ENCODE assay signal across 8 mouse cellular contexts in genomic region chr12:69790530-69791505, GRCm38 (mm10). TPM values are rescaled to one million over a fixed set of nuclear protein-coding genes. Genes with fewer than 3 reads are reported as not detected.
DNase-seq lines count a peak whose midpoint lies in the region; ATAC-seq and TF ChIP-seq lines count a peak whose summit lies in the region.

Cdkl1 (minus strand) TSS chr12:69791267.

- no peaks in the 10 kb centered on the region for H3K36me3 ChIP-seq in embryonic facial prominence, embryonic 12.5 days
- no peaks in the 10 kb centered on the region for H3K36me3 ChIP-seq in intestine, postnatal 0 days (ENCODE audit: control insufficient read depth, insufficient read depth)
- H3K36me3 ChIP-seq in limb, embryonic 10.5 days, result no peaks in the 10 kb centered on the region
- H3K36me3 ChIP-seq in midbrain, embryonic 10.5 days, result no peaks in the 10 kb centered on the region

- H3K9ac ChIP-seq in embryonic facial prominence, embryonic 12.5 days, result peak within 1 kb of the TSS; percentile 41
- H3K9ac ChIP-seq in intestine, postnatal 0 days (ENCODE audit: low read depth, low read length), result peak within 1 kb of the TSS; percentile 41

- no peak within 1 kb of the TSS for H3K27ac ChIP-seq in embryonic facial prominence, embryonic 12.5 days
- no peak within 1 kb of the TSS for H3K27ac ChIP-seq in intestine, postnatal 0 days (ENCODE audit: low read depth, low read length)
- peak within 1 kb of the TSS; percentile 20; the same call in 1 of the 2 replicates for H3K27ac ChIP-seq in limb, embryonic 10.5 days
- H3K27ac ChIP-seq in midbrain, embryonic 10.5 days (replicated peaks), result peak within 1 kb of the TSS; percentile 76

- peak; percentile 35 to 38 for DNase-seq in adrenal gland, postnatal 4 days (ENCODE audit: low spot score in 2 of 2)
- DNase-seq in heart, adult 11 months, result peak; percentile 95
- DNase-seq in limb, embryonic 10.5 days (ENCODE audit: low spot score), result peak; percentile 69
- DNase-seq in midbrain, embryonic 10.5 days (ENCODE audit: low spot score), result peak; percentile 78
- peak; percentile 10 for DNase-seq in skeletal muscle tissue, adult 2 months (ENCODE audit: low read depth, low spot score)
- no peak for DNase-seq in adipocyte (ENCODE audit: low spot score)

- peak; percentile 85 for ATAC-seq in embryonic facial prominence, embryonic 12.5 days (ENCODE audit: insufficient number of reproducible peaks, insufficient read depth, low FRiP score, low TSS enrichment)
- ATAC-seq in intestine, postnatal 0 days, result peak; percentile 92

- H3K4me3 ChIP-seq in embryonic facial prominence, embryonic 12.5 days, result peak within 1 kb of the TSS; percentile 51
- H3K4me3 ChIP-seq in intestine, postnatal 0 days (ENCODE audit: low read depth, low read length), result peak within 1 kb of the TSS; percentile 54
- peak within 1 kb of the TSS; percentile 55 for H3K4me3 ChIP-seq in limb, embryonic 10.5 days
- H3K4me3 ChIP-seq in midbrain, embryonic 10.5 days, result peak within 1 kb of the TSS; percentile 70

- H3K27me3 ChIP-seq in embryonic facial prominence, embryonic 12.5 days, result peaks cover 8% of the 10 kb centered on the region; the same call in 1 of the 2 replicates
- H3K27me3 ChIP-seq in intestine, postnatal 0 days (replicated peaks; ENCODE audit: control insufficient read depth, insufficient read depth, low read length), result no peaks in the 10 kb centered on the region
- H3K27me3 ChIP-seq in limb, embryonic 10.5 days (ENCODE audit: low read depth, poor library complexity, severe bottlenecking), result peaks cover 36% of the 10 kb centered on the region
- H3K27me3 ChIP-seq in midbrain, embryonic 10.5 days (ENCODE audit: low read depth, poor library complexity, severe bottlenecking), result peaks cover 51% of the 10 kb centered on the region

- peaks cover 5% of the 10 kb centered on the region; the same call in 1 of the 2 replicates for H3K4me1 ChIP-seq in embryonic facial prominence, embryonic 12.5 days
- H3K4me1 ChIP-seq in intestine, postnatal 0 days (replicated peaks; ENCODE audit: control insufficient read depth, insufficient read depth, low read length), result no peaks in the 10 kb centered on the region; the same call in 1 of the 2 replicates
- peaks cover 16% of the 10 kb centered on the region for H3K4me1 ChIP-seq in limb, embryonic 10.5 days
- H3K4me1 ChIP-seq in midbrain, embryonic 10.5 days, result peaks cover 18% of the 10 kb centered on the region

- no peaks in the 10 kb centered on the region for H3K9me3 ChIP-seq in embryonic facial prominence, embryonic 12.5 days
- H3K9me3 ChIP-seq in intestine, postnatal 0 days (ENCODE audit: control insufficient read depth), result no peaks in the 10 kb centered on the region
- no peaks in the 10 kb centered on the region for H3K9me3 ChIP-seq in limb, embryonic 10.5 days (replicated peaks)
- no peaks in the 10 kb centered on the region for H3K9me3 ChIP-seq in midbrain, embryonic 10.5 days (replicated peaks)

- WGBS in embryonic facial prominence, embryonic 12.5 days, result 3% methylated on average over 45 of the region's 45 CpGs
- 2% methylated on average over 45 of the region's 45 CpGs for WGBS in intestine, postnatal 0 days
- WGBS in limb, embryonic 10.5 days, result 3% methylated on average over 45 of the region's 45 CpGs
- 2% methylated on average over 45 of the region's 45 CpGs for WGBS in midbrain, embryonic 10.5 days

- peak within 1 kb of the TSS; percentile 96 for H3K4me2 ChIP-seq in embryonic facial prominence, embryonic 12.5 days (replicated peaks)
- H3K4me2 ChIP-seq in intestine, postnatal 0 days (replicated peaks; ENCODE audit: low read depth), result peak within 1 kb of the TSS; percentile 78

- 0 out of 2 replicates have a peak, but pooled peaks have one; percentile 1 for TF ChIP-seq CTCF in intestine, postnatal 0 days (IDR thresholded peaks at IDR 0.05; ENCODE audit: low read depth)

RNA-seq across cellular contexts. Expression of gene Cdkl1, which starts in this region (rescaled TPM):
- 10 to 100 TPM in 1 of 2 experiments, 1 to 10 TPM in 1; 6.5 to 23.4 TPM for total RNA-seq in adrenal gland, postnatal 4 days (2021)
- polyA plus RNA-seq in embryonic facial prominence, embryonic 12.5 days (2016; fragmentation: Nextera tagmentation; extraction: Ambion mirVana), result 0.92 and 1.3 TPM in 2 replicates
- 1.5 and 1.6 TPM in 2 replicates for polyA plus RNA-seq in intestine, postnatal 0 days (2015; fragmentation: Nextera tagmentation; extraction: Ambion mirVana)
- polyA plus RNA-seq in limb, embryonic 10.5 days (2016; fragmentation: Nextera tagmentation; extraction: Ambion mirVana), result 1.0 and 1.2 TPM in 2 replicates
- polyA plus RNA-seq in midbrain, embryonic 10.5 days (2016; fragmentation: Nextera tagmentation; extraction: Ambion mirVana), result 0.68 and 0.77 TPM in 2 replicates

Comparison
In these comparisons a context has a peak if more than half of its experiments do, and no peak if none do; other contexts are left out.
1. Peak in DNase-seq, H3K4me3 ChIP-seq and H3K27ac ChIP-seq in midbrain, embryonic 10.5 days; RNA of the gene not detected or under 1 TPM.